ENCODE assay signal across 12 mouse cellular contexts in genomic region chr10:9204096-9204495, GRCm38 (mm10).
A peak's percentile ranks its signal among the peaks of the same experiment; 100 is the strongest.
DNase-seq lines count a peak whose midpoint lies in the region; ATAC-seq and TF ChIP-seq lines count a peak whose summit lies in the region.
"Had no signal": no experiment of that assay in that cellular context is flagged by ENCODE, and none has a peak within 500 bp of the region (broad histone marks: within the 10 kb centered on the region; RNA-seq: fewer than 3 reads in every experiment).

No protein-coding gene starts in this region.

- peak; percentile 28 for DNase-seq in brain, embryonic 14.5 days (ENCODE audit: low read depth)
- peak; percentile 61 for DNase-seq in cerebellum, adult 9-11 months
- peak; percentile 68 to 85 for DNase-seq in layer of hippocampus, adult 2 months (ENCODE audit: low spot score in 2 of 2)
- DNase-seq in left cerebral cortex, postnatal 14 days (ENCODE audit: low spot score in 2 of 2) = peak; percentile 49 to 58
- DNase-seq in kidney, adult 18-20 months = no peak
- DNase-seq in thymus, postnatal 36 days = no peak
- no peak for DNase-seq in gastrocnemius, postnatal 10 days

- peak overlapping the region; percentile 65; the same call in 1 of the 2 replicates for H3K27ac ChIP-seq in layer of hippocampus, adult 2 months
- H3K27ac ChIP-seq: embryonic facial prominence, embryonic 15.5 days; heart, embryonic 13.5 days; lung, embryonic 15.5 days had no signal

- ATAC-seq in erythroblast, adult 5-6 weeks (replicated peaks; ENCODE audit: low FRiP score, poor library complexity, severe bottlenecking) = no peak
- ATAC-seq: hindbrain, embryonic 16.5 days had no signal

- H3K4me3 ChIP-seq in layer of hippocampus, adult 2 months = no peak overlapping the region
- H3K4me3 ChIP-seq: embryonic facial prominence, embryonic 15.5 days; heart, embryonic 13.5 days; lung, embryonic 15.5 days had no signal

- no peak for TF ChIP-seq CTCF in brain, embryonic 14.5 days (IDR thresholded peaks at IDR 0.05; ENCODE audit: borderline replicate concordance, extremely low read depth, insufficient read depth, insufficient read length)
- TF ChIP-seq CTCF in layer of hippocampus, adult 2 months (conservative IDR thresholded peaks at IDR 0.05) = no peak

- intact Hi-C loops in left cerebral cortex, postnatal 14 days (cut with DNase I) = no loop called here

- TF ChIP-seq POLR2A in brain, embryonic 14.5 days (IDR thresholded peaks at IDR 0.05; ENCODE audit: borderline replicate concordance, extremely low read depth, insufficient read depth, insufficient read length, poor library complexity, severe bottlenecking) = no peak

Comparison
In these comparisons a context has a peak if more than half of its experiments do, and no peak if none do; other contexts are left out.
1. DNase-seq: peak in brain, embryonic 14.5 days (single experiment), cerebellum, adult 9-11 months (single experiment), layer of hippocampus, adult 2 months (2 of 2) and left cerebral cortex, postnatal 14 days (2 of 2); none in kidney, adult 18-20 months (single experiment), thymus, postnatal 36 days (0 of 2) and gastrocnemius, postnatal 10 days (single experiment).